Mouse (Mus musculus) bone marrow, adult 2 months (tissue): ENCODE results near the gene Mutyh. TPM values are rescaled to one million over a fixed set of nuclear protein-coding genes. Genes with fewer than 3 reads are reported as not detected.
A peak's percentile ranks its signal among the peaks of the same experiment; 100 is the strongest.

ENCODE experiments used
- H3K27ac ChIP-seq: fragments of 200-500 bp; 2 replicates; pipeline ENCODE4 v1.5.1; 2012; ENCODE audit warnings: low read depth, mild to moderate bottlenecking, control low read depth, inconsistent platforms, low read length; ENCODE audit not compliant: control insufficient read depth, poor library complexity, insufficient read depth
- H3K4me1 ChIP-seq: fragments of 200-500 bp; 2 replicates; pipeline ENCODE4 v1.6.1; 2011; ENCODE audit warnings: low read length; ENCODE audit not compliant: control insufficient read depth, insufficient read depth
- H3K4me3 ChIP-seq: fragments of 200-500 bp; replicated peaks from 2 replicates; pipeline ENCODE3; 2011; ENCODE audit warnings: mild to moderate bottlenecking, low read depth, low read length, control low read depth; ENCODE audit not compliant: control insufficient read depth
- CTCF ChIP-seq: fragments of 200-500 bp; IDR thresholded peaks from 2 replicates; pipeline ENCODE4 v1.5.1; 2011; ENCODE audit warnings: low read length, control low read depth; ENCODE audit not compliant: control insufficient read depth, insufficient read depth
- POLR2A ChIP-seq: fragments of 200-500 bp; IDR thresholded peaks from 2 replicates; pipeline ENCODE4 v1.6.1; 2011; ENCODE audit warnings: low read depth, mild to moderate bottlenecking, control low read depth, low read length, borderline replicate concordance; ENCODE audit not compliant: control insufficient read depth
- WGBS: fragments of 180-500 bp; shearing (Covaris S2); methylation state at CpG from one replicate; pipeline ENCODE4 v1.1.7; 2018; 5-methylcytosine and 5-hydroxymethylcytosine counted together
- polyA plus RNA-seq: library from polyadenylated mRNA; stranded (reverse); fragments of >200 nt; gene quantifications from 2 replicates; pipeline ENCODE4 v1.2.4, GENCODE M21; 2011; ENCODE audit warnings: low replicate concordance; ENCODE audit not compliant: missing spikeins, insufficient read depth, insufficient read length

The Mutyh gene
- polyA plus RNA-seq, 1 experiment: 25.9 TPM

DNA sequence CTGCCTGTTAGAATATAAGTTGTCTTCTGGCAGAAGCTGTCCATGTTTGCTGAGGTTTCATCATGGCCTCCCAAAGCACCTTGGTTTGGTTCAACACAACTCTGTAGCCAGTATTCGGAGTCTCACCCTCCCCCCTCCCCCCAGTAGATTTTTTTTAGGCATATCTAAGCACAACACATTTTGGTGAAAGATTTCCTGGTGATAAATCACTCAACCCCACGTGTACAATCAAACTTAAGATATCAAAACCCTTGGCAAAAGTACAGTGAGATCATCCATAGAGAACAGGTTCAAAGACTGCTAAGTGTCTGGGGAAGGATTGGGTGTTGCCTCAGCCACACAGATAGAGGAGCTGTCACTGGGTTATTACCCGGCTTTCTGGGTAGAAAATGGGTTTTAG is 3.5 kb downstream of the Mutyh start:
- H3K4me1 ChIP-seq: no peaks in the 10 kb centered on the region; the same call in 1 of the 2 replicates
- WGBS: 39% methylated on average over 3 of the region's 3 CpGs
- H3K27ac ChIP-seq: no peak overlapping the region
- no peak overlapping the region for H3K4me3 ChIP-seq
- TF ChIP-seq CTCF: no peak
- TF ChIP-seq POLR2A: no peak

DNA sequence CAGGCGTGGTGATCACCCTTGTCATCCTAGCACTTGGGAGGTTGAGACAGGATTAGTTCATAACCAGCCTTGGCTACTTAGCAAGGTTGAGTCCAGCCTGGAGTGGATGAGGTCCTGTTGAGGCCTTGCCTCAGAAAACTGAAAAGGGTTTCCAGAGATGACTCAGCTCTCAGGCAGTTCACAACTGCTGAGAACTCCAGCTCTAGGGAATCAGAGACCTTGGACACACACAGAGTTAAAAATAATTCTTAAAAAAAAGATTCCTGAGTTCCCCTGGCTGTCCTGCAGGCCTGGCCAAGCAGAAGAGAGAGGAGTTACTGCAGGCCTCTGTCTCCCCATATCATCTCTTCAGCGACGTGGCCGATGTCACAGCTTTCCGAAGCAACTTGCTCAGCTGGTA is 7.8 kb downstream of the Mutyh start:
- 82% methylated on average over 5 of the region's 5 CpGs for WGBS
- TF ChIP-seq CTCF (no peak), POLR2A (no peak)
- no peaks in the 10 kb centered on the region for H3K4me1 ChIP-seq
- no peak overlapping the region for H3K27ac ChIP-seq
- H3K4me3 ChIP-seq: no peak overlapping the region

DNA sequence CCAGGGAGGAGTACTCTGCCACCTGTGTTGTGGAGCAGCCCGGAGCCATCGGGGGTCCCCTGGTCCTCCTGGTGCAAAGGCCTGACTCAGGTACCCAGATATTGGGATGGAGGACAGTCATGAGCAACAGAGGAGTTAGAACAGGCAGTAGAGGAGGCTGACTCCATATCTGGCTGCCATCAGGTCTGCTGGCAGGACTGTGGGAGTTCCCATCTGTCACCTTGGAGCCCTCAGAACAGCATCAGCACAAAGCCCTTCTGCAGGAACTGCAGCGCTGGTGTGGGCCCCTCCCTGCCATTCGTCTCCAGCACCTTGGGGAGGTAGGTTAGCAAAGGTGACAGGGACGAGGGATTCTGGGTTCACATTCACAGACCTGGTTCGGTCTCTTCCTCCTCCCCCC is 10.0 kb downstream of the Mutyh start:
- H3K27ac ChIP-seq: no peak overlapping the region
- no peaks in the 10 kb centered on the region; the same call in 1 of the 2 replicates for H3K4me1 ChIP-seq
- TF ChIP-seq CTCF (no peak), POLR2A (no peak)
- no peak overlapping the region for H3K4me3 ChIP-seq
- WGBS: 82% methylated on average over 6 of the region's 6 CpGs

DNA sequence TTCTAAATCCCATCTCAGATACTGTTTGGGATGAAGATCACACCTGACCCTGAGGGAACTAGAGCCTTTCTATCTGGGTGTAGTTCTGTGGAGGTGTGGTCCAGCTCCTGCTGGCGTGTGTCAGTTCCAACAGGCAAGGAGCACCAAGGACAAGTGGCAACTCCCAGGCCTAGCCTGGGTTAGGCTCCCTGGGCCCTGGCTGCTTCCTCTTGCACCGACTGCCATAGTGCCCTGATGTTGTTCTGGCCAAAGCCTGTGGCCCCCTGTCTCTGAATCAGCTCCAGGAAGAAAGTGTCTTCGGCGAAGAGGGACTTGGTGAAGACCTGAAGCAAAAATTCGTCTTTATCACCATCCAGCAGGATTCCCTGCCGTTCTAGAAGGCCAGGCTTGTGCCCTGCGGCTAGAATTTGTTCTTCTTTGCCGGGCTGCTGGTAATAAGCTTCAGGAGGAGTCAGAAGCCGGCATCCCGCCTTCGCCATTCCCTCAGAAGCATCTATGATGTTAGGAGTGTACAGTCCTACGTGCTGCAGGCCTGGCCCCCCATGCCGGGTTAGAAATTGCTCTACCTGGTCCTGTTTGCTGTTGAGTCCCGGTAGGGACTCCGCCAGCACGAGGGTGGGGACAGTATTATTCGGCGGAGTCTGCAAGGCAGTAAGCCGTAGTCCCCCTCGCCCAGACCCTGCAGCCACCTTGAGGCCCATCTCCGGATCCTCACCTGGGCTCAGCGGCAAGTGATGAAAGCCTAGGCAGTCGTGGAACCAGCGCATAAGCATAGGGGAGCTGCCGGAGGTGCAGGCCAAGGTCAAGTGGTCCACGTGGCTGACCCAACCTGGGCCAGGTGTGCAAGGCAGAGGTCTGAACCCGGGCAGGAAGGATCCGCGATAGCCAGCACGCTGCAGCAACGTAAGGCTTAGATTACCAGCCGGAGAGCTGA is 12.7 kb downstream of the Mutyh start:
- WGBS: 48% methylated on average over 32 of the region's 32 CpGs
- TF ChIP-seq CTCF (no peak), POLR2A (peak; percentile 26; the same call in 1 of the 2 replicates)
- H3K4me3 ChIP-seq: no peak overlapping the region
- H3K4me1 ChIP-seq: no peaks in the 10 kb centered on the region; the same call in 1 of the 2 replicates
- no peak overlapping the region for H3K27ac ChIP-seq

DNA sequence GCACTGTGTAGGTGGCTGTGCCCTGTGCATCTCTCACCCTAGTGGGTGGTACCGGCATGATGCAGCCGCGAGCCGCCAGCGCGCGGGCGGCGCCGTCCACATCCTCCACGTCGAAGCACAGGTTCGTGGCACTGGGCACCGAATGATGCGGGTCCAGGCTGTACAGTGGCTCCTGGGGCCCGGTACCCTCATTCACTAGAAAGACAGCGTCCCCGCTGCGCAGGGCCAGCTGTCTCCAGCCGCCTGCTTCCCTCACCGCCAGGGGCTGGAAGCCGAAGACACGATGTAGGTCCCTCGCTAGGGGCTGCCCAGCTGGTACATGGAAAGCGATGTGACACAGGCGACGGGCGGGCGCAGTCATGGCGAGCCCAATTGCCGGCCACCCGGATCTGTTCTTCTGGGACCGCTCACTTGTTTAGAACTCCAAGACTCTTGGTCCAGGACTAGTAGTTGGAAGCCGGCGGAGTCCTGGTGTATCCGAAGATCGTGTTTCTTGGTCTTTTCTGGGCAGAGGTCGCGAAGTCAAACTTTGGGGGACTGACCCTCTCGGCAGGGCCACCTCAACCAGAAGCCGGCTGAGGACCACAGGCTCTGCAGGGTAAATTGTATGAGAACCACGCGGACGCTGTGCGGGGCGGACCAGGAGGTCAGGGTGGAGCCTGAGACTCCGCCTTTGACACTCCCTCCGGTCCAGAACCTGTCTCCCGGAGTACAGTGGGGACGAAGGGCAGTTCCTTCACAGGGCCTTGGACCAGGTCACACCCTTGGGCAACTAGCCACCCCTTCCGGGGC is 13.6 kb downstream of the Mutyh start:
- under 1% methylated on average over 51 of the region's 51 CpGs for WGBS
- H3K27ac ChIP-seq: no peak overlapping the region
- no peaks in the 10 kb centered on the region; the same call in 1 of the 2 replicates for H3K4me1 ChIP-seq
- peak overlapping the region; percentile 44 for H3K4me3 ChIP-seq
- no peak for TF ChIP-seq POLR2A
- TF ChIP-seq CTCF: no peak

DNA sequence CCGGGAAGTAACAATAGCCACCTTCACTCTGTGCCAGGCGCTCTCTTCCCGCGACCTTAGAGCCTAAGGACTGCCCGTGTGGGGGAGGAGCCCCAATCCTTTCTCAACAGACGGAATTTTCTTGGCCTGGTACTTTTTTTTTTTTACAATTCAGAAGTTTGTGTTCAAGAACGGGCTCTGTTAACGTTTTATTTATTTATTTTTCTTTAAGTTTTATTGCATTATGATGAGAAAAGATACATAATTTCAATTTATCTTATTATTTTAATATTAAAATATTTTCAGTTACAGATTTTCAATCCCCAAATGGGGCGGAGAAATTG is 14.1 kb downstream of the Mutyh start, which contains the start of gene Hpdl:
Hpdl (minus strand) TSS at position 14 of the 323 bp plus-strand sequence.
- Histone ChIP-seq H3K4me3 (peak within 1 kb of the TSS; percentile 44), H3K4me1 (no peaks in the 10 kb centered on the region; the same call in 1 of the 2 replicates), H3K27ac (no peak within 1 kb of the TSS)
- WGBS: 10% methylated on average over 9 of the region's 9 CpGs
- TF ChIP-seq CTCF (no peak), POLR2A (no peak)

DNA sequence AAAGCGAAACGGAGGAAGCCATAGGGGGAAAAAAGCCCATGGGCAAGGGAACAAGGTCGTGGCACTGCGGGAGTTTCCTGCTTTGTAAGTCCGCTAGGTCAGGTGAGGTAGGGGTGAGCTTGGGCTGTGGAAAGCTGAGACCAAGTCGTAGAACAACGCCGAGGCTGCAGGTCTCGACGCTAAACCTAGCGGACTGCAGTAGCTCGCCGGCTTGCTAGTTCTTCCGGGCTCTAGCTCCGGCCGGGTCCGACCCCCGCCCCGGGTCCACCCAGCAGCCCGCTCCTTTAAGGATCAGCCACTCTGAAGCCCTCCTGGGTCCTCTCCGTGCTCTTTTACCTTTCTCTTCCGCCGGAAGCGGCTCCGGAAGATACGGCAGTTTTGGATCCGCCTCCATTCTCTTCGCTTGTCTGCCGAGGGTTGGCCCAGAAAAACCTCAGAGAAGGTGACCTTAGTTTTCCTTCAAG is 17.1 kb downstream of the Mutyh start:
- Histone ChIP-seq H3K4me1 (no peaks in the 10 kb centered on the region; the same call in 1 of the 2 replicates), H3K27ac (peak overlapping the region; percentile 45; the same call in 1 of the 2 replicates)
- under 1% methylated on average over 29 of the region's 29 CpGs for WGBS

DNA sequence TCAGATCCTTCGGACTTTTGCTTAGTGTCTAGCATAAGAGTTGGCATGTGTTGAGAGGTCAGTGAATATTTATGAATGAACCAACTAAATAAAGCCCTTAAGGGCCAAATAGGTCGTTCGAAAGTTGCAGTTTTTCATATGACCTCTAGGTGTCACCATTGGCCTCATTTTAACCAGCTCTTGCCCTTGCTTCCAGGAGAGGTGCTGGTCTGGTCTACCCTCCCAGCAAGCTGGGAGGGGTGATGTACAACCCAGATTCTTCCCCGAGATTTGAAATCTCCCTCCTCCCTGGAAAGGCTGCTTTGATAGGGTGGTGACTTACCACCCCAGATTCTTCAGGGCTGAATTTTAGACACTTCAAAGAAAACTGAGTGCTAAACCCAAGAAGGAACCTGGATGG is 20.3 kb downstream of the Mutyh start:
- Histone ChIP-seq H3K4me1 (no peaks in the 10 kb centered on the region; the same call in 1 of the 2 replicates), H3K27ac (no peak overlapping the region), H3K4me3 (no peak overlapping the region)
- 2% methylated on average over 4 of the region's 4 CpGs for WGBS
- TF ChIP-seq CTCF (peak; percentile 46), POLR2A (no peak)

More for the DNA sequence above, 17.1 kb downstream of the Mutyh start:
- H3K4me3 ChIP-seq: peak overlapping the region; percentile 83
- TF ChIP-seq POLR2A (peak; percentile 30; the same call in 1 of the 2 replicates), CTCF (no peak)
